Mouse (Mus musculus) left cerebral cortex, adult 8-10 months (tissue): ENCODE results near the gene Kmt5a. TPM values are rescaled to one million over a fixed set of nuclear protein-coding genes. Genes with fewer than 3 reads are reported as not detected.
A peak's percentile ranks its signal among the peaks of the same experiment; 100 is the strongest.
"Not testable (repeated sequence)": the region's sequence is repeated elsewhere in the genome, so short reads cannot be mapped to it uniquely, and the experiment has no call there.

Experiments
- DNase-seq, 2 experiments: peaks; one replicate each; pipeline ENCODE4 v3.0.0; 2022; ENCODE audit warnings: low spot score in 2 of 2
- total RNA-seq, 4 experiments: library from RNA; stranded (reverse); gene quantifications; 2 replicates each; pipeline ENCODE4 v1.2.4; 2022

The Kmt5a gene
- total RNA-seq, 4 experiments from 2014 or later, result 46.3 to 56.1 (median 53.9) TPM

- no peak for DNase-seq
Measured at GRCm38 (mm10) chr5:124445621-124446293, 6.0 kb downstream of the Kmt5a start.

GRCm38 (mm10) chr5:124446301-124446881 lies 6.7 kb downstream of the Kmt5a start:
- no peak for DNase-seq

GRCm38 (mm10) chr5:124449494-124449893 lies 9.8 kb downstream of the Kmt5a start:
- no peak for DNase-seq

GRCm38 (mm10) chr5:124450051-124450450 lies 10.3 kb downstream of the Kmt5a start:
- no peak for DNase-seq

GRCm38 (mm10) chr5:124450641-124451340 lies 11.1 kb downstream of the Kmt5a start:
- DNase-seq, result no peak

GRCm38 (mm10) chr5:124452494-124453228 lies 12.9 kb downstream of the Kmt5a start:
- no peak for DNase-seq

- DNase-seq, result no peak
Measured at GRCm38 (mm10) chr5:124453339-124454081, 13.8 kb downstream of the Kmt5a start.

GRCm38 (mm10) chr5:124454082-124454419 lies 14.3 kb downstream of the Kmt5a start:
- DNase-seq, result no peak

GRCm38 (mm10) chr5:124456762-124457161 lies 17.0 kb downstream of the Kmt5a start:
- DNase-seq, result no peak

GRCm38 (mm10) chr5:124460922-124461321 lies 21.2 kb downstream of the Kmt5a start:
- not testable (repeated sequence) for DNase-seq

- DNase-seq, result no peak
Measured at GRCm38 (mm10) chr5:124462297-124463025, 22.7 kb downstream of the Kmt5a start.

- DNase-seq, result no peak
Measured at GRCm38 (mm10) chr5:124463462-124463861, 23.7 kb downstream of the Kmt5a start.

- DNase-seq, result no peak
Measured at GRCm38 (mm10) chr5:124464905-124465304, 25.2 kb downstream of the Kmt5a start.

GRCm38 (mm10) chr5:124467766-124468165 lies 28.0 kb downstream of the Kmt5a start:
- DNase-seq, result no peak

- DNase-seq, result peak in 1 of 2 experiments; percentile 75
Measured at GRCm38 (mm10) chr5:124468365-124468764, 28.6 kb downstream of the Kmt5a start.

- no peak for DNase-seq
Measured at GRCm38 (mm10) chr5:124469486-124469885, 29.8 kb downstream of the Kmt5a start.

- DNase-seq, result no peak
Measured at GRCm38 (mm10) chr5:124470591-124471171, 31.0 kb downstream of the Kmt5a start.

- no peak for DNase-seq
Measured at GRCm38 (mm10) chr5:124478873-124479204, 39.1 kb downstream of the Kmt5a start.

GRCm38 (mm10) chr5:124480119-124480518 lies 40.4 kb downstream of the Kmt5a start:
- no peak for DNase-seq

- no peak for DNase-seq
Measured at GRCm38 (mm10) chr5:124481714-124482113, 42.0 kb downstream of the Kmt5a start.
